Mouse (Mus musculus): ENCODE data around the gene Jarid2.

The Jarid2 gene

DNA sequence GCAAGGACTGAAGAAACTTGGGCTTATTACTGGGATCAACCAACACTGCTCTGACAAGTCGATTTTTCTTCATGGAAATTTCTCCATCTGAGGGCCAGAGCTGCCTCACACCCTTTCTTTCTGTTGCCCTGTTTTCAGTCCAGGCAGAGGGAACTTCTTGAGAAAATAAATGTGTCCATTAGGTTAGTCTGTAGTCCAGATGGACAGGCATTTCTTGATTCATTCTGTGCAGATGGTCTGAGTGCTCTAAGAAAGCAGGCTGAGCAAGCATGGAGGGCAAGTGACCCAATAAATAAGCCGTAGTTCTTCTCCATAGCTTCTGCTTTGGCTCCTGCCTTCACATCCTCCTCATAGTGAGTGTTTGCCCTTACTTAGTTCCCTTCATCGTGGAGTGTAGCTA, 46.1 kb downstream of the Jarid2 start:
- no peak for DNase-seq (ENCODE audit: low read depth, low spot score)

DNA sequence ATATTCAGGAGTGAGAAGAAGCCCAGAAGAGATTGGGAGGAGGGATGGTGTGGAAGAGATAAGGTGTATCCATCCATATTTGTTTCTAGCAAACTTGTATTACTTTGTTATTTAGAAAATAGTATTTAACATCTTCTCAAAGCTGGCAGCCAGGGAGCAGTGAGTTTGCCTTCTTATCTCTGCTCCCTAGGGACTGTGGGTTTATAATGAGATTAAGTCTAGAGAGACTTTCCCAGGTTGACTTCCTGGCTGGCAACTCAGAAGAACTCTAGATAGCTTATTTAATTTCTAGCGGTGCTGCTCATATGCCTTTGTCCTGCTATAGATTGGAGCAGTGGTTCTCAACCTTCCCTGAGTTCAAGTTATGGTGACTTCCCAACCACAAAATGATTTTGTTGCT, 51.2 kb downstream of the Jarid2 start:
- no peak for DNase-seq (ENCODE audit: low read depth, low spot score)

GRCm38 (mm10) chr13:44781126-44781525, 51.9 kb downstream of the Jarid2 start:
- no peak for DNase-seq (ENCODE audit: low read depth, low spot score)

- no peak for DNase-seq (ENCODE audit: low read depth, low spot score)
Observed at GRCm38 (mm10) chr13:44784551-44784950, 55.3 kb downstream of the Jarid2 start.

DNA sequence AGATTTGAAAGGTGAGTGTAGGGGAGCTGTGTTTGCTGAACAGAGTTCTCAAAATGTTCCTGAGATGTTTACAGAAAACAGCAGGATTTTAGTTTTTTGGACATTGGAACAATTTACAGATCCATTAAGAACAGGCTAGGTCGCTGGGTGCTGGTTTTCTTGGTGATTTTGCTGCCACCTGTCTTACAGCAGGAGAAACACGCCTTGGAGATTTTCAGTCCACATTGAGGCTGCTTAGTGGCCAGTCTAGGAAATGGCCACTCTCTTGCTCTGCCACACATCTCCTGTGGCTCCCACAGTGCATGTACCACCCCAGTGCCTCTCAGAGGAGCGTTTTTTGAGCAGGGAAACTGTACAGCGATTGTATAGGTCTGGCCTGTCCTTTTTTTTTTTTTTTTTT, 57.0 kb downstream of the Jarid2 start:
- no peak for DNase-seq (ENCODE audit: low read depth, low spot score)

DNA sequence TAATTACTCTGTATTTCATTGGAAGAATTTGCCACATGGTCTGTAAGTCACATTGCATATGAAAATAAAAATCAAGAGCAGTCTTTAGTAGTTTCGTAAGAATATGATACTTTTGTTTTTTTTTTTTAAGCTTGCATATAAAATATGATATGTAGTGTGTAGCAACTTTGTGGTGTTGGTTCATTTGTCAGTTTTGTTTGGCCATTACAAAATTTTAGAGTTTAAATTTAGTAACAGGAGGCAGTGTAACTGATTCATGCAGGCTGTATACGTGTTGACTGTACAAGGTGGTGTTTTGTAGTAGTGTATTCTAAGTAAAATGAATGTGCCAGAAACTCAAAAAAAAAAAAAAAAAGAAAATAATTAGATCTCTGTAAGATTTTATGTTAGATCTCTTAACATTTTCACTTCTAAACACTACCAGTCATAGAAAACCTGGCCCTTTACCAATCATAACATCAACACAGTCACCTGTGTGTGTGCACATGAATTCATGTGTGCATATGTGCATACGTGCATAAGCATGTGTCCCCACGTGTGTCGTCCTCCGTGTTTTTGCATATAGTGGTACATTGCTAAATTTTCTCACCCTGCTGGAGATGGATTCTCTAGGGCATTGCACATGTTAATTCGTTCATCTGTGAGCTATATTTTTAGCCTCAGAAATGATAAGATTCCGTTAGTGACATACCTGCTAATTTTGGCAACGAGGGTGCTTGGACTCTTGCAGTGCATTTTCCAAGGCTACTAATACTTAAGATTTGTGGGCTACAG, 59.3 kb downstream of the Jarid2 start:
- DNase-seq (ENCODE audit: low read depth, low spot score): no peak

DNA sequence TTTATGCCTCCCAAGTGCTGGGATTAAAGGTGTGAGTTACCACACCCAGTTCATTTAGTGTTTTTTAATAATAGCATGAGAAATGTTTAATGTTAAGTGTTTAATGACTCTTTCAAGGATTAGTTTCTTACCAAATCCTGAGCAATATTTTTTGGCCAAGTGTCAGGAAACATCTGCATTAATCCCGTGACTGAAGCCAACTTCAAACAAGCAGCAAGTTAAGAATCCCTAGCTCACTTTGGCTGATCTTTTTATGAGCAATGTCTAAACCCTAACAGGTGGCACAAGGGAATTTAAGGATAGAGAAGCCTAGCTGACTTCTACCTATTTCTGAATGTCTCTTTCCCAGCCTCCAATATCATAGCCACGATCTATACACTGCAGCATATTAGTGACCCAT, 60.7 kb downstream of the Jarid2 start:
- no peak for DNase-seq (ENCODE audit: low read depth, low spot score)

DNA sequence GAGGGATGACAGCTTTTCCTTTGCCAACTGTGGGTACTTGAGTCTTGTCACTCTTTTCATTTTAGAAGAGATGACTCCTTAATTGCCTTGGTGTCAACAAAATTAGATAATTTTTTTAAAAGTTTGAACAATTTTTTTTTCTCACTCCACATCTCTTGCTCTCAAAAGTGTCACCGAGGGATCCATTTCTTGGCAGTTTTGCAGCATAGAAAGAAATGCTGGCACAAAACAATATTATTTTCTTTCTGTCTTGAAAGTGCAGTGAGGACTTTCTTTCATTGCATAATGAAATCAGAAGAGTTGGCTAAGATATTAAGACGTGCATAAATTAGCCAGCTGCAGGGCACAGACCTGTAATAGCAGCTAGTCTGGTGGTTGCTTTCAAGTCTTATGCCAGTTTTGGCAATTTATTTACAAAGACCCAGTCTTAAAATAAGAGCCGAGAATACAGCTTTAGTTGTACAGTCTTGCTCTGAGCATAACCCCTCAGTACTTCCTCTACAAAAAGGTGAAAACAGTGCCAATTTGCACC, 63.2 kb downstream of the Jarid2 start:
- DNase-seq (ENCODE audit: low read depth, low spot score): no peak

DNA sequence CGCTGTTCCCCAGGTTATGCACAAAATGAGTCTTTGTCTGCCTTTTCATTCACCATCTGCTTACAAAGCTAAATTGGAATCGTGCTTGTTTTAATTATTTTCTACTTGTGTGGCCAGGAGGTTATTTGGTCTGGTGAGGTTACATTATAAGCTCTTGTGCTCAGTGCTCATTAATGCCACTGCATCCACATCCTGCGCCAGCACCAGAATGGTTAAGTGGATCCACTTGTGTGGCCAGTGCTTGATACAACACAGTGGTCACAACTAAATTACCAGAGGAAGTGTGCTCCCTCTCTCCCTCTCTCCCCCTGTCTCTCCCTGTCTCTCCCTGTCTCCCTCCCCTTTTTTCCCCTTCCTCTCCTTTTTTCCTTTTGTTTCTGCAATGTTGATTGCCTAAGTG, 66.6 kb downstream of the Jarid2 start:
- DNase-seq (ENCODE audit: low read depth, low spot score): no peak

DNA sequence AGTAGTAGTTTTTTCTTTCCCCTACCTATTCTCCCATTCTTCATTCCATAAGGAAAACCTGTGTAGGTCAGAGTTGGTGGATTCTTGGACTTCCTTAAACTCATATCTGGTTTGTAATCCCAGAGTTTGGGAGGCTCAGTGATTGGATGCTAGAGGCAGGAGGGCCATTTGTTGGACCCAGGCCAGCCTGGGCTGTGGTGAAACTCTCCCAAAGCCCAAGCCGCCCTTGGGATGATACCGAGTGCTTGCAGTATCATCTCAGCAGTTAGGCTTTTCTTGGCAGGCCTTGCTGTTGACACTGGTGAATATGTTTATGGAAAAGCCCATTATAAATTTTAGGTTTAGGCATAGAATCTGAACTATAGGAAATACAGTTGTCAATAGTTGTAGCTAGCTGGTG, 67.5 kb downstream of the Jarid2 start:
- DNase-seq (ENCODE audit: low read depth, low spot score): no peak

DNA sequence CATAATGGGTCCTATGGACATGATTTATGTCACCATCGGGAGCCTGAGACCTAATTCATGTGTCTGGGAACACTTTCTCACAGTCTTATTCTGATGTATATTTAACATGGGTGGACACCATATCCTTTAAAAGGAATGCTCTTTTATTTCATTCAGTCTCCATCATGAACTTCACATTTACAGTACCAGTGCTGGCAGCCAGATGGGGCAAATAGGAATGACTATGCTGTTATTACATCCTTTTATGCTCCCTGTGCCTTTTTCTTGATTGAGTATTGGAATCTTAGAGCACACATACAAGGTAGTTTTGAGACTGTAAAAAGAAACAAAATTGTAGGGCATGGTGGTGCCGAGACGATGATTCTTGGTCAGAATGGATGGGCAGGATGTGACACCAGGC, 69.0 kb downstream of the Jarid2 start:
- DNase-seq (ENCODE audit: low read depth, low spot score): no peak

DNA sequence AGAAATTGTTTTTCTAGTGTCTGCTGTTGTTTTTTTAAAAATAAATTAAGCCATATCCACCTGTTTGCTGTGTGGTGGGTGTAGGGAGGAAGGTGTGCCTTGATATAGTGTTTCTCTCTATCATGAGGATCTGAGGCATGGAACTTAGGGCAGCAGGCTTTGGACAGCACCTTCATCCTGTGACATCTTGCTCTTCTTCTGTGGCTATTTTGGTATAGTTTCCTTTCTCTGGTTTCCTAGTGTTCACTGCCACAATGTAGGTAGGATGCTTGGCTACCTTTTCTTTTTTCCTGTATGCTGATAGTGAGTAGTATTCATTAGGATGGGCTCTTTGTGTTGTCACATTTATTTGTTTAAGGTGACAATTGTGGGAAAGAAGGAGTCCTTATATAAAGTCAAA, 69.9 kb downstream of the Jarid2 start:
- no peak for DNase-seq (ENCODE audit: low read depth, low spot score)

DNA sequence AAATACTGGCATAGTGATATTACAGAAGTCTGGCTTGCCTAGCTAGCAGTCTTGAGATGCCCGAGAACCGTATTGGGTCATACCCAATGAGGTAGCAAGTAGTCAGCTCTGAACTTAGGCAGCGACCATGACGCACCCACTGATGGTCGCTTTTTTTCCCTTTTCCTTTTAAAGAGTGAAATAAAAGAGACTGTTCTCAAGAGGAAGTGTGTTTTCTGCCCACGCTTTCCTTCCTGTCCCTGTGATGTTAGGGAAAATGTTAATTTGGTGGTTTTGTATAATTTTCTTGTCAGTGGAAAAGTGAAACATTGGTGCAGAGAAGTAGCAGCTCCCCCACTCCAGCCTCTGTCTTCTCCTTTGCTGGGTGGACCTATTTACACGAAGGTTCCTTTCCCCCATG, 70.8 kb downstream of the Jarid2 start:
- no peak for DNase-seq (ENCODE audit: low read depth, low spot score)

GRCm38 (mm10) chr13:44804876-44805275, 75.6 kb downstream of the Jarid2 start:
- DNase-seq (ENCODE audit: low read depth, low spot score): no peak

- DNase-seq (ENCODE audit: low read depth, low spot score): no peak
Observed at GRCm38 (mm10) chr13:44808307-44808706, 79.0 kb downstream of the Jarid2 start.

GRCm38 (mm10) chr13:44811021-44811420, 81.7 kb downstream of the Jarid2 start:
- no peak for DNase-seq (ENCODE audit: low read depth, low spot score)

DNA sequence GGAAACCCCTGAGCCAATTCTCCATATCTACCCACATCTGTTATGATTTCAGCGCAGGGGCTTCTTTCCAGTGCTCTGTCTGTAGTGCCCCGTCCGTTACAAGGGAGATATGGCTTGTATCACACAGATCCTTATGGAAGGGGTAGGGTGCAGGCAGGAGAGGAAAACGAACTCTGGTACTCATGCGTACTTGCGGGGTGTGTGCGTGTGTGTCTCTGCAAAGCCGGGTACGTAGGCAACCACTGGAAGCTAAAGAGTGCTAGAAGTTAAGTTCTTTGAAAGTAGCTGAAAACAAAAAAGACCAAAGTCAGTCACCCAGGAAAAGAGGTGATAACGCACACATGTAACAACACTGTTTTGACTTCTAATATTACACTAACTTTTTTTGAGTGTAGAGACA, 82.3 kb downstream of the Jarid2 start:
- DNase-seq (ENCODE audit: low read depth, low spot score): no peak

DNA sequence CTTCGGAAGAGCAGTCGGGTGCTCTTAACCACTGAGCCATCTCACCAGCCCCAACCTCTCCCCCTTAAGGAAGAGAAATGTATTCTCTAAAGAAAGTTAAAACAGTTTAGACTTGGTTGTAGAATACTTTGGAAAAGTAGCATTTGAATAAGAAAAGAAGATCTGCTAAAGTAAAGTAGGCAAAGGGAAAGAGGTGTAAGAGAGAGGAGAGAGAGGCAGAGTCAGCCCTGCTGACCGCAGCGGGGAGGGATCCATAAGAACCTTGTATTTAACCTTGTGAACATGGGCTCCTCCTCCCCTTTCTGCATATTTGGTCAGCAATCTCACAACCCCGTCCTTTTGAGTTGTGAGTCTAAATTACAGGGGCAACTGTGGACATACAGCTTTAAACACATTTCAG, 83.1 kb downstream of the Jarid2 start:
- DNase-seq (ENCODE audit: low read depth, low spot score): no peak

DNA sequence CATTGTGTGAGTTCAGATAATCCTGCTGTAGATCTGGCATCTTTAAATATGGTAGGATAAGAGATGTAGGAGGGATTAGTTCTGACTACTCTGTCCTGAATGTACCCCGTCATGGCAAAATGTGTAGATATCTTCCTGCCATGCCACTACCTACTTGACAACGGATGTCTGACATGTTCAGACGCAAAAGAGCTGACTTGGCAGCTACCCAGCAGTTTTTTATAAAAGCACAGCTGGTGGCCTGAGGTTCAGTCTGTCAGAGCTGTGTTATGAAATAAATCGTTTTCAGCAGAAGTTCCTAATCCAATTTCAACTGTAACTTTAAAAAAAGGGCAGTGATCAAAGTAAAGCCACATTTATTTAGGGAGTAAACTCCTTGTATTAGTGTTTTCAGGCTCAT, 90.1 kb downstream of the Jarid2 start:
- DNase-seq (ENCODE audit: low read depth, low spot score): no peak

DNA sequence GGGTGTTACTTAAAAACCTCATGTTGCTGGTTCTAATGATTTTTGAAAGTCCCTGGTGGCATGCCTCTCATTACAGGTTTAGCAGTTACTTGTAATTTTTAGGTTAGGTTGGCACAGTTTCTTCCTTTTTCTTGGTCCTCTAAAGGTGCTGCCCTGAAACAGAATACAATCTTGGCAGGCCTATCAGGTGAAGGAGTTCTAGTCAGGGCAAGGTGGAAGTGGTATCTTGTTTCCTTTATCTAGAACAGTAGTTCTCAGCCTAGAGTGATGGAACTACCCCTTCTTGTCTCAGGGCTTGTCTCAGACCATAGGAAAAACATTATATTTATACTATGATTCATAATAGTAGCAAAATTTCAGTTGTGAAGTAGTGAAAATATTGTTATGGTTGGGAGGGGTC, 93.3 kb downstream of the Jarid2 start:
- no peak for DNase-seq (ENCODE audit: low read depth, low spot score)

- DNase-seq (ENCODE audit: low read depth, low spot score): no peak
Observed at GRCm38 (mm10) chr13:44828903-44829302, 99.6 kb downstream of the Jarid2 start.

- DNase-seq (ENCODE audit: low read depth, low spot score): no peak
Observed at GRCm38 (mm10) chr13:44832104-44832503, 102.8 kb downstream of the Jarid2 start.

DNA sequence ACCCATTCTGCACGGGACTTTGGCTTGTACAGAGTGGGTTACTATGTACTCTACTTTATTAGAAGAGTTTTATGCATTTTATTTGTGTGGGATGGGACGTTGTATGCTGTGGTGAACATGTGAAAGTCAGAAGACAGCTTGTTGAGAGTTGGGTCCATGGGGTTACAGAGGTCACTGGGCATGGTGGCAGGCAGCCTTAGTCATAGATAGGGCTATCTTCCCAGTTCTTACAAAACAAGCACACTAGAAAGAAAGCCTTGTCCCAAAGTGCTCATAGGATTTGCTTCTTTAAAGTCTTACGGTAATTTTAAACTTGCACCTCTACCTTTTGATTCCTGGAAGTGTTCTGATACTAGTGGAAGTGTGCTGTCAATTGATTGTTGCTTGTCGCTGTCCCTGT, 103.6 kb downstream of the Jarid2 start:
- DNase-seq (ENCODE audit: low read depth, low spot score): no peak

- DNase-seq (ENCODE audit: low read depth, low spot score): no peak
Observed at GRCm38 (mm10) chr13:44833353-44833752, 104.1 kb downstream of the Jarid2 start.

Measured in c-Kit-negative CD71-positive TER-119-positive erythroid progenitor cells, embryonic 14.5 days (primary cell).